Mouse (Mus musculus): ENCODE measurements around the gene Cacna2d3.

DNA sequence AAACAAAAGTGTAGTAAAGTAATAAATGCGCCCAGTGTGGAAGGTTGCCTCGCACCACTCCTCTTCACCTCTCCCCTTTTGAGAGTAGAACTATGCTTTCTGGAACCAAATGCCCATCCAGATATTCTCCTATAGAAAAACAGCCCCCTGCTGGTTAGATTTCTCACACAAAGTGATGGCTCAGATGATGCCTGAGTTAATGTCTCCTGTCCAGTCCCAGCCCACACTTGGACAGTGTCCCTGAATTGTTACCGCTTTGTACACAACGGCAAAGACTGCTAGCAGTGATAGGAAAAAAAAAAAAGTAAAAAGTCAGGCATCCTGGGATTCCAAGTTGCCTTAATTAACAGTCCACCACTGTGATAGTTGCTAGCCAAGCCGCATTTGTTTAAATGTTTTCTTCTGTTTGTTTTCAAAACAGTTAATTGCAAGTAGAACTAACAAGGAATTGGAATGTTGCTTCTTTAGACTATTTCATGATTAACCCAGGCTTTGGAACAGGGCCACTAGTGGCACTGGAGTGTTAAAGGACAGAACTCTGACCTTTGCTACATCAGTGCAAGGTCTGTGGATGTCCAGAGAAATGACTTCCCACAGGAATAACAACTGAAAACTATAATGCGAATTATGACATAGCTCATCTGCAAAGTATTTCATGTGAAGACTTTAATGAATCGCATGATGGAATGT is 733.3 kb downstream of the Cacna2d3 start:
- no peak for TF ChIP-seq FLI1 (IDR thresholded peaks at IDR 0.05; ENCODE audit: low read length)
- no peak for TF ChIP-seq GATA1 (IDR thresholded peaks at IDR 0.05; ENCODE audit: borderline replicate concordance, low read length)

Data from megakaryocyte, embryonic 14.5 days (primary cell).